Mouse (Mus musculus): ENCODE data around the gene Tekt1.

GRCm38 (mm10) chr11:72311355-72312001 lies 50.8 kb downstream of the Tekt1 start:
- TF ChIP-seq CTCF (IDR thresholded peaks at IDR 0.05; ENCODE audit: low read depth, low read length) (no peak), GATA1 (IDR thresholded peaks at IDR 0.05; ENCODE audit: borderline replicate concordance, low read length) (no peak), TAL1 (conservative IDR thresholded peaks at IDR 0.05; ENCODE audit: low read depth, low read length) (no peak), GATA2 (IDR thresholded peaks at IDR 0.05; ENCODE audit: borderline replicate concordance, low read depth, low read length) (no peak), POLR2AphosphoS5 (IDR thresholded peaks at IDR 0.05; ENCODE audit: insufficient replicate concordance, low read depth, low read length) (no peak)

All from G1E (cell line).